Mouse (Mus musculus) liver, postnatal 0 days (tissue): ENCODE measurements at regions not wholly inside any gene's neighbourhood (a gene's known extent, or its start where the extent isn't known, plus 50 kb on each side); places are given as distances from the start of the nearest gene placed in this dataset.

Source experiments
- CTCF ChIP-seq: sonication (generic); IDR thresholded peaks from 2 replicates; pipeline ENCODE4 v1.5.1; 2016; ENCODE audit warnings: antibody characterized with exemption, low read depth
- EP300 ChIP-seq: IDR thresholded peaks from 2 replicates; pipeline ENCODE4 v1.6.1; 2016; ENCODE audit warnings: antibody characterized with exemption, low read depth, mild to moderate bottlenecking

DNA sequence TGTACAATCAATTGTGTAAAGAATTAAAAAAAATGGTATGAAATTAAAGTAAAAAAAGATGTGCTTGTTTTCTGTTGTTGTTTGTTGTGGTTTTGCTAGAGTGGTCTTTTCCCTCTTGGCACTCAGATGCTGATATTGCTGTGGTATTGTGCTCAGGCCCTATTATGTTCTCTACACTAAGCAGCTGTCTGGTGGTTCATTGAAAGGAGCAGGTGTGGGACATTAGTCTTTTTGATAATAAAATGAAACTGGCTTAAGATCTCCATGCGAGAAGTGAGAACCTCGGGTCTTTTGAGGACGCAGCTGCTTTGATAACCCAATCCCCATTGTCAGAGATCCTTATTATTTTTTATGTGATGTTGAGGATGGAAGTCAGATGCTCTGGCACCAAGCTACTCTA, 155.4 kb upstream of the 4930583I09Rik start:
- TF ChIP-seq CTCF (no peak), EP300 (no peak)
